Mouse (Mus musculus): ENCODE measurements around the gene Ccdc27.

Ccdc27 gene

GRCm38 (mm10) chr4:154024729-154025521 is 17.6 kb downstream of the Ccdc27 start:
- DNase-seq (ENCODE audit: low spot score) = no peak

DNA sequence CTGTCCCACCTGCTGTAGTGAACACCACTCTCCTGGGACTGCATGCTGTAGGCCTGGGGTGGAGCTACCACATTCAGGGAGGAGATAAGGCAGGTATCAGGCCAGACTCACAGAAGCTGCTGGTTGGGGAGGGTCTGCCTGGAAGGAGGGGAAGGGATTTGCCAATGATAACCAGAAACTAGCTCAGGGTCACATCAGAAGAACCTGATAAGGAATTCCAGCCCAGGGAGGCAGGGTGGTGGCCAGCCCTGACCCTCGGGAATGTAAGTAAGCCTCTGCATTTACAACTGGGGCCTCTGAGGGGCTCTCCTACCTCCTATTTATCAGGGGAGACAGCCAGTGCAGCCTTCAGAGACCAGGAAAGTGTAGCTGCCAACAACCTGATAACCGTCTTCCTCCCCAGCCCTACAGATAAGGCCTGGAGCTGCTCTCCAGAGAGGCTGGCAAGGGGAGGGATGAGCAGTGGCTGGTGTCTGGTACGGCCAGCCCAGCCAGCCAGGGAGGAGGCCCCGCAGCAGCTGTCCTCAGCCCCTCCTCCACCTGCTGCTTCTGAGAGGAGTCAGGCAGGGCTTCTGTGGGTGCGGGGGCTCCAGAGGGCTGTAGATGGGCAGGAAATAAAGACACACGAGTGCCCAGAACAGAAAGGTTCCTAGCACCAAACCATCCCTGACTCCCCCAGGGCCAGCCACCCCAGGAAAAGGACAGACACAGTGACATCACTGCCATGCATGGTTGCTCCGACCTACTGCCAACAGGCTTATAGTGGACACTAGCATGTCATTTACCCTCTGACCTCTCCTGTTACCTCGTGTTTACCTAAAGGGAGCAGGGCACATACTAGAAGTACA is 18.5 kb downstream of the Ccdc27 start:
- DNase-seq (ENCODE audit: low spot score) = no peak

GRCm38 (mm10) chr4:154022844-154023243 is 19.6 kb downstream of the Ccdc27 start:
- DNase-seq (ENCODE audit: low spot score) = no peak

GRCm38 (mm10) chr4:154022407-154022806 is 20.1 kb downstream of the Ccdc27 start:
- peak; percentile 54 for DNase-seq (ENCODE audit: low spot score)

- DNase-seq (ENCODE audit: low spot score) = no peak
Observed at GRCm38 (mm10) chr4:154021432-154021831, 21.0 kb downstream of the Ccdc27 start.

DNA sequence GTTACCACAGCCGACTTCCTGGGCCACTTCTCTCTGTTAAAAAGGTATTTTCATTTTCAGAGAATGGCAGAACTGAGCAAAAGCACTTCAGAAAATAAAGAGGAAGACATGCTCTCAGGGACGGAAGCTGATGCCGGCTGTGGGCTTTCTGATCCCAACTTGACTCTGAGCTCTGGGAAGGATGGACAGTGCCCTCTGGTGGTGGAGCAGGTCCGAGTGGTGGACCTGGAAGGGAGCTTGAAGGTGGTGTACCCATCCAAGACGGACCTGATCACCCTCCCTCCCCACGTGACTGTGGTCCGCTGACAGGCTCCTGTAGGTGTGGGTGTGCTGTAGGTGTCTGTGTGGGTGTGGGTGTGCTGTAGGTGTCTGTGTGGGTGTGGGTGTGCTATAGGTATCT is 22.9 kb downstream of the Ccdc27 start:
- DNase-seq (ENCODE audit: low spot score) = no peak

GRCm38 (mm10) chr4:154015476-154015875 is 27.0 kb downstream of the Ccdc27 start:
- DNase-seq (ENCODE audit: low spot score) = no peak

DNA sequence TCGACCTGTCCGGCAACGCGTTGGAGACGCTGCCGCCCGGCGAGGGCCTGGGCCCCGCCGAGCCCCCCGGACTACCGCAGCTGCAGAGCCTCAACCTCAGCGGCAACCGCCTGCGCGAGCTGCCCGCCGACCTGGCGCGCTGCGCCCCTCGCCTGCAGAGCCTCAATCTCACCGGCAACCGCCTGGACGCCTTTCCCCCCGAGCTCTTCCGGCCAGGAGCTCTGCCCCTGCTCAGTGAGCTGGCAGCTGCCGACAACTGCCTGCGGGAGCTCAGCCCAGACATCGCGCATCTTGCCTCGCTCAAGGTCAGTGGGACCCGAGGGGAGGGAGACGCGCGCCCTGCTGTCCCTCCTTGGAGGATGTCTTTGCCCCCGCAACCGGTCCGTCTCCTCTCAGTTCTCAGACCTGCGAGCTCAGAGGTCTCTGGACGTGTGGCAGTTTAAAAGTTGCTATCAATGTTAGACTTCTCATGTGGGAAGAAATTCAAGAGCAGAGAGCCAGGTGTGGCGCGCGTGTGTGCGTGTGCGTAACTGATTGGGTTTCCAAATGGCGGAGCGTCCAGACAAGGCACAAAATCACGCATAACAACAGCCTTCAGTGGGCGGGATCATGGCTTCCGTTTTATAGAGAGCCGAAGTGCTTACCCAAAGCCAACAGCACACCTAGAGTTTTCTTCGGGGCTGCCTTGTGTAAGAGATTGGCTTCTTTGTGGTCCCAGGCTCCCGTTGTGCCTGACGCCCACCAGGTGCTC is 30.2 kb downstream of the Ccdc27 start:
- DNase-seq (ENCODE audit: low spot score) = no peak

DNA sequence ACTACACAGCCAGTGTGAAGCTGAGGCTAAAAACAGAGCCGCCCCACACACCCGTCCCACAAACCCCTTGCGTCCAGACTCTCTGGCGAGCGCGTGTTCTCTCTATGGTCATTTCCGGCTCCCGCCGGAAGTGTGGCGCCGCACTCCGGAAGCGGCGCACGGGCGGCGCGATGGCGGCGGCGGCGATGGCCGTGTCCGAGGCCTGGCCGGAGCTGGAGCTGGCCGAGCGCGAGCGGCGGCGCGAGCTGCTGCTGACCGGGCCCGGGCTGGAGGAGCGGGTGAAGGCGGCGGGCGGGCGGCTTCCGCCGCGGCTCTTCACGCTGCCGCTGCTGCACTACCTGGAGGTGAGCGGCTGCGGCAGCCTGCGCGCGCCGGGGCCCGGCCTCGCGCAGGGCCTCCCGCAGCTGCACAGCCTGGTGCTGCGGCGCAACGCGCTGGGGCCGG is 30.8 kb downstream of the Ccdc27 start, which contains the start of gene Lrrc47:
Gene Lrrc47, plus strand, starts transcription at position 86 of the 444 bp plus-strand sequence.
- DNase-seq (ENCODE audit: low spot score) = peak; percentile 66

- DNase-seq (ENCODE audit: low spot score) = no peak
Observed at GRCm38 (mm10) chr4:154010907-154011645, 31.4 kb downstream of the Ccdc27 start.

- DNase-seq (ENCODE audit: low spot score) = no peak
Observed at GRCm38 (mm10) chr4:154007759-154008158, 34.7 kb downstream of the Ccdc27 start.

DNA sequence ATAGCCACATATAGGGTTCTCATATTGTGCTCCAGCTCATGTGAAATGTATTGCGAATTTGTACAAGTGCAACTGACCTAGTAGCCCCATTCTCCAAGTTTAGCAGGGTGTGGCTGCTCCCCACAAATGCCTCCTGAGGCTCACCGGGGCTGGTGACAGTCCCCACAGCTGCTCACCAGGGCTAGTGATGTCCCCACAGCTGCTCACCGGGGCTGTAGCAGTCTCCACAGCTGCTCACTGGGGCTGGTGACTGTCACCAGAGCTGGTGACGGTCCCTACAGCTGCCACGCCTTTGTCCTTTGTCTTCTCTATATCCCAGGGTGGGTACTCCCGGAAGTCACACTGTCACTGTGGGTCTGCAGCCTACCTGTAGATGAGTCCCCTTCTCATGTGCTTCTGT is 36.2 kb downstream of the Ccdc27 start:
- no peak for DNase-seq (ENCODE audit: low spot score)

DNA sequence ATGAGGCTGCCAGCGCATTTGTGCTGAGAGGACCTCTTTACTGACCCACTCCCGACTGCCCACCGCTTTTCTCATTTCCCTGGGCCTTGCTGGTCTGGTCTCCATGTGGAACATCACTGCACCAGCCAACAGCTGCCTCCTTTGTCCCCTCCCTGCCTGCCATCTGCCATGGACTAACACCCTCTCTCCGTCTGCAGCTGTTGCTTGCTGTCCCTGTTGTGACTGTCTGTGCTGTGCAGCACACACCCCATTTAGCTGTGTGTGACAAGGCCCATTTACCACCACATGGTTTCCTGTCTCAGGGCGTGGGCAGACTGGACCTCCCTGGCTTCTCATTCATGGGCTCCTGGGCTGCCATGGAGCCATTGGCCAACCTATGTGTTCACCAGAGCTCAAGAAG is 37.0 kb downstream of the Ccdc27 start:
- DNase-seq (ENCODE audit: low spot score) = no peak

DNA sequence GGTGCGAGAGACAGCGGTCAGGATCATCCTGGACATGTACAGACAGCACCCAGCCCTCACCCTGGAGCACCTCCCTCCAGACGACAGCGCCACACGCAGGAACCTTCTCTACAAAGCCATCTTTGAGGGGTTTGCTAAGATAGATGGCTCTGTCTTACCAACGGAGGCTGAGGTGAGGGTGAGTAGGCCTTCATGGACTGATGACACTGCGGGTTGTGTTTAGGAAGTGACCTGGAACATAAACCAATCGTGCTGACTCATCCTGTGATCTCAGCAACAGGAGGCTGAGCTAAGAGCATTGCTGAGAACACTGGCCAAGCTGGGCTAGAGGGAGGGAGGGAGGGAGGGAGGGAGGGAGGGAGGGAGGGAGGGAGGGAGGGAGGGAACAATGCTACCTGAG is 49.0 kb downstream of the Ccdc27 start:
- DNase-seq (ENCODE audit: low spot score) = no peak

- DNase-seq (ENCODE audit: low spot score) = no peak
Observed at GRCm38 (mm10) chr4:153992715-153993114, 49.8 kb downstream of the Ccdc27 start.

- no peak for DNase-seq (ENCODE audit: low spot score)
Observed at GRCm38 (mm10) chr4:153980470-153980869, 62.0 kb downstream of the Ccdc27 start.

- DNase-seq (ENCODE audit: low spot score) = no peak
Observed at GRCm38 (mm10) chr4:153979243-153979642, 63.2 kb downstream of the Ccdc27 start.

All from ovary, postnatal 14 days (tissue).